14 mouse cellular contexts compared by ENCODE assay signal in the genomic region with DNA sequence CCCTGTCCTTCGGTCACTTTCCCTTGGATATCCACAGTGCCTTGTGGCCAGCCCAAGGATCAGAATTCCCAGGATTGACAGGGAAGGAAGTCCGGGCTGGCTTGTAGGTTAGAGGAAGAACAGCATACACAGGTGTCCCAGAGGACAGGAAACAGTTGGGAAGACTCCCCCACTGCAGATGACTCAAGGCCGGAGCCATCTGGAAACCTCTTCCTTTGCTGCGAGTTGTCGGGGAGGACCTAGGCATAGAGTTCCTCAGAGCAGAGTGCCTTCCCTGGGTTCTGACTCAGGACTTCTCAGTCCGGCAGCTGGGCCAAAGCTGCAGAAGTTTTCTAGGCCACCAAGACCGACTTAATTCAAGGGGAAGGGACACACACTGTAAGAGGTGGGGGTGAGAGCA. TPM values are rescaled to one million over a fixed set of nuclear protein-coding genes. Genes with fewer than 3 reads are reported as not detected.
DNase-seq lines count a peak whose midpoint lies in the region; ATAC-seq lines count a peak whose summit lies in the region.
"Had no signal": no experiment of that assay in that cellular context is flagged by ENCODE, and none has a peak within 500 bp of the region (broad histone marks: within the 10 kb centered on the region; RNA-seq: fewer than 3 reads in every experiment).

No protein-coding gene starts in this region.

- intact Hi-C loops in left cerebral cortex, postnatal 14 days (cut with DNase I): no loop called here

- peaks cover 12% of the 10 kb centered on the region for H3K4me1 ChIP-seq in heart, embryonic 13.5 days

- 0 out of 2 replicates have a peak overlapping the region, but pooled peaks have one; percentile 26 for H3K27ac ChIP-seq in heart, embryonic 13.5 days (replicated peaks)
- H3K27ac ChIP-seq: hindbrain, embryonic 15.5 days; left cerebral cortex, adult 2 months; midbrain, embryonic 12.5 days had no signal

- WGBS in heart, embryonic 13.5 days: 56% methylated on average over 7 of the region's 7 CpGs

- no peak overlapping the region for H3K4me2 ChIP-seq in heart, embryonic 13.5 days
- H3K4me2 ChIP-seq: hindbrain, embryonic 15.5 days; midbrain, embryonic 12.5 days had no signal

- no peaks in the 10 kb centered on the region for H3K9me3 ChIP-seq in heart, embryonic 13.5 days
- H3K9me3 ChIP-seq: hindbrain, embryonic 15.5 days; midbrain, embryonic 12.5 days had no signal

- ATAC-seq in frontal cortex, adult (ENCODE audit: low TSS enrichment): peak; percentile 41; the same call in 1 of the 2 replicates
- ATAC-seq in heart, embryonic 13.5 days (ENCODE audit: extremely low read depth, insufficient number of reproducible peaks, low FRiP score, low TSS enrichment): no peak

- H3K36me3 ChIP-seq in heart, embryonic 13.5 days: no peaks in the 10 kb centered on the region
- H3K36me3 ChIP-seq: hindbrain, embryonic 15.5 days; midbrain, embryonic 12.5 days had no signal

- no peaks in the 10 kb centered on the region; the same call in 1 of the 2 replicates for H3K27me3 ChIP-seq in heart, embryonic 13.5 days (replicated peaks)
- H3K27me3 ChIP-seq: hindbrain, embryonic 15.5 days had no signal

- no peak overlapping the region for H3K9ac ChIP-seq in heart, embryonic 13.5 days
- H3K9ac ChIP-seq: hindbrain, embryonic 15.5 days; midbrain, embryonic 12.5 days had no signal

- DNase-seq in frontal cortex, postnatal 25 days (ENCODE audit: low spot score in 2 of 2): no peak
- DNase-seq in kidney, postnatal 10 days: peak; percentile 51
- no peak for DNase-seq in kidney, adult 9 months
- peak; percentile 64 for DNase-seq in 416B (ENCODE audit: low read depth)
- DNase-seq in ovary, postnatal 14 days (ENCODE audit: low spot score): no peak
- no peak for DNase-seq in left cerebral cortex, postnatal 14 days (ENCODE audit: low spot score in 2 of 2)
- DNase-seq: cerebellum, postnatal 10 days; liver; right cerebral cortex, postnatal 4 days had no signal

- no peak overlapping the region for H3K4me3 ChIP-seq in heart, embryonic 13.5 days
- H3K4me3 ChIP-seq: hindbrain, embryonic 15.5 days; left cerebral cortex, adult 2 months; midbrain, embryonic 12.5 days had no signal

RNA-seq across cellular contexts. Expression of a gene that starts 33.0 kb away (rescaled TPM):
- 4.4 and 5.2 TPM in 2 replicates for polyA plus RNA-seq in heart, embryonic 13.5 days (2015; fragmentation: Nextera tagmentation; extraction: Ambion mirVana)
- 10 to 100 TPM; 16.4 to 17.6 TPM for total RNA-seq in left cerebral cortex, postnatal 14 days (2021)

RNA-seq across cellular contexts. Expression of a gene that starts 48.6 kb away (rescaled TPM):
- polyA plus RNA-seq in heart, embryonic 13.5 days (2015; fragmentation: Nextera tagmentation; extraction: Ambion mirVana): 83.7 and 88.0 TPM in 2 replicates
- total RNA-seq in left cerebral cortex, postnatal 14 days (2021): 10 to 100 TPM; 94.9 to 95.2 TPM

Comparison
In these comparisons a context has a peak if more than half of its experiments do, and no peak if none do; other contexts are left out.
1. DNase-seq: peak in kidney, postnatal 10 days (single experiment) and 416B (single experiment); none in frontal cortex, postnatal 25 days (0 of 2), kidney, adult 9 months (single experiment), ovary, postnatal 14 days (single experiment) and left cerebral cortex, postnatal 14 days (0 of 2).